Mouse (Mus musculus) ES-Bruce4 (cell line): ENCODE data around the gene C1s2.

Source experiments
- CTCF ChIP-seq: IDR thresholded peaks from one replicate; pipeline ENCODE4 v1.8.1; 2011; ENCODE audit warnings: low read depth, low read length
- POLR2A ChIP-seq: IDR thresholded peaks from one replicate; pipeline ENCODE4 v1.8.1; 2011; ENCODE audit warnings: low read length; ENCODE audit not compliant: insufficient read depth

GRCm38 (mm10) chr6:124661156-124661806, 25.4 kb upstream of the C1s2 start:
- no peak for TF ChIP-seq CTCF
- TF ChIP-seq POLR2A = no peak
